Mouse (Mus musculus): ENCODE measurements around the gene Dennd4a. TPM values are rescaled to one million over a fixed set of nuclear protein-coding genes. Genes with fewer than 3 reads are reported as not detected.

The Dennd4a gene
- total and polyA plus RNA-seq, 2 experiments from 2014 or later, result 7.1 to 15.2 TPM

GRCm38 (mm10) chr9:64786216-64786905, 24.8 kb upstream of the Dennd4a start:
- Histone ChIP-seq H3K4me1 (ENCODE audit: insufficient read depth, low read length) (no peaks in the 10 kb centered on the region), H3K36me3 (ENCODE audit: insufficient read depth, low read length) (no peaks in the 10 kb centered on the region), H3K9ac (replicated peaks; ENCODE audit: low read length, poor library complexity, severe bottlenecking) (no peak overlapping the region), H3K4me2 (ENCODE audit: low read depth, low read length, poor library complexity, severe bottlenecking) (no peak overlapping the region), H3K4me3 (ENCODE audit: low read depth, low read length) (no peak overlapping the region), H3K27ac (ENCODE audit: low read depth, low read length) (no peak overlapping the region), H3K27me3 (ENCODE audit: insufficient read depth, low read length) (no peaks in the 10 kb centered on the region), H3K9me3 (ENCODE audit: low read length) (no peaks in the 10 kb centered on the region)
- DNase-seq (ENCODE audit: low spot score) (no peak), ATAC-seq (ENCODE audit: low FRiP score) (no peak)
- WGBS, result 79% methylated on average over 9 of the region's 9 CpGs
- no peak for TF ChIP-seq CTCF (IDR thresholded peaks at IDR 0.05)

- Histone ChIP-seq H3K4me2 (ENCODE audit: low read depth, low read length, poor library complexity, severe bottlenecking) (no peak overlapping the region), H3K9me3 (ENCODE audit: low read length) (no peaks in the 10 kb centered on the region), H3K4me3 (ENCODE audit: low read depth, low read length) (no peak overlapping the region), H3K27me3 (ENCODE audit: insufficient read depth, low read length) (no peaks in the 10 kb centered on the region), H3K36me3 (ENCODE audit: insufficient read depth, low read length) (no peaks in the 10 kb centered on the region), H3K27ac (ENCODE audit: low read depth, low read length) (no peak overlapping the region), H3K4me1 (ENCODE audit: insufficient read depth, low read length) (no peaks in the 10 kb centered on the region), H3K9ac (replicated peaks; ENCODE audit: low read length, poor library complexity, severe bottlenecking) (no peak overlapping the region)
- 77% methylated on average over 7 of the region's 7 CpGs for WGBS
- no peak for ATAC-seq (ENCODE audit: low FRiP score)
- no peak for DNase-seq (ENCODE audit: low spot score)
- TF ChIP-seq CTCF (IDR thresholded peaks at IDR 0.05), result no peak
Observed at GRCm38 (mm10) chr9:64788070-64788469, 23.1 kb upstream of the Dennd4a start.

- Histone ChIP-seq H3K9me3 (ENCODE audit: low read length) (no peaks in the 10 kb centered on the region), H3K27me3 (ENCODE audit: insufficient read depth, low read length) (no peaks in the 10 kb centered on the region), H3K4me3 (ENCODE audit: low read depth, low read length) (no peak overlapping the region), H3K27ac (ENCODE audit: low read depth, low read length) (no peak overlapping the region), H3K4me1 (ENCODE audit: insufficient read depth, low read length) (no peaks in the 10 kb centered on the region), H3K9ac (replicated peaks; ENCODE audit: low read length, poor library complexity, severe bottlenecking) (no peak overlapping the region), H3K4me2 (ENCODE audit: low read depth, low read length, poor library complexity, severe bottlenecking) (no peak overlapping the region), H3K36me3 (ENCODE audit: insufficient read depth, low read length) (no peaks in the 10 kb centered on the region)
- 75% methylated on average over 13 of the region's 13 CpGs for WGBS
- no peak for ATAC-seq (ENCODE audit: low FRiP score)
- DNase-seq (ENCODE audit: low spot score), result no peak
- no peak for TF ChIP-seq CTCF (IDR thresholded peaks at IDR 0.05)
Observed at GRCm38 (mm10) chr9:64789341-64789761, 21.8 kb upstream of the Dennd4a start.

GRCm38 (mm10) chr9:64789887-64790400, 21.2 kb upstream of the Dennd4a start:
- Histone ChIP-seq H3K9ac (replicated peaks; ENCODE audit: low read length, poor library complexity, severe bottlenecking) (no peak overlapping the region), H3K27me3 (ENCODE audit: insufficient read depth, low read length) (no peaks in the 10 kb centered on the region), H3K36me3 (ENCODE audit: insufficient read depth, low read length) (no peaks in the 10 kb centered on the region), H3K4me2 (ENCODE audit: low read depth, low read length, poor library complexity, severe bottlenecking) (no peak overlapping the region), H3K27ac (ENCODE audit: low read depth, low read length) (no peak overlapping the region), H3K4me1 (ENCODE audit: insufficient read depth, low read length) (no peaks in the 10 kb centered on the region), H3K4me3 (ENCODE audit: low read depth, low read length) (no peak overlapping the region), H3K9me3 (ENCODE audit: low read length) (no peaks in the 10 kb centered on the region)
- WGBS, result 85% methylated on average over 10 of the region's 10 CpGs
- DNase-seq (ENCODE audit: low spot score), result no peak
- no peak for TF ChIP-seq CTCF (IDR thresholded peaks at IDR 0.05)
- no peak for ATAC-seq (ENCODE audit: low FRiP score)

- H3K4me2 ChIP-seq (ENCODE audit: low read depth, low read length, poor library complexity, severe bottlenecking), result no peak overlapping the region
- no peak overlapping the region for H3K9ac ChIP-seq (replicated peaks; ENCODE audit: low read length, poor library complexity, severe bottlenecking)
- no peaks in the 10 kb centered on the region for H3K36me3 ChIP-seq (ENCODE audit: insufficient read depth, low read length)
- H3K9me3 ChIP-seq (ENCODE audit: low read length), result no peaks in the 10 kb centered on the region
- H3K4me1 ChIP-seq (ENCODE audit: insufficient read depth, low read length), result no peaks in the 10 kb centered on the region
- DNase-seq (ENCODE audit: low spot score) (no peak), ATAC-seq (ENCODE audit: low FRiP score) (no peak)
- no peaks in the 10 kb centered on the region for H3K27me3 ChIP-seq (ENCODE audit: insufficient read depth, low read length)
- 85% methylated on average over 7 of the region's 7 CpGs for WGBS
- no peak overlapping the region for H3K27ac ChIP-seq (ENCODE audit: low read depth, low read length)
- TF ChIP-seq CTCF (IDR thresholded peaks at IDR 0.05), result no peak
- no peak overlapping the region for H3K4me3 ChIP-seq (ENCODE audit: low read depth, low read length)
Observed at GRCm38 (mm10) chr9:64790673-64791660, 20.2 kb upstream of the Dennd4a start.

Measured in midbrain, postnatal 0 days (tissue).